Mouse (Mus musculus) frontal cortex, postnatal 14 days (tissue): ENCODE results near the gene Btbd11.
A peak's percentile ranks its signal among the peaks of the same experiment; 100 is the strongest.

Experiments used
- DNase-seq, 2 experiments: peaks; one replicate each; pipeline ENCODE4 v3.0.0; 2022; ENCODE audit warnings: low spot score in 2 of 2

The Btbd11 gene

GRCm38 (mm10) chr10:85522220-85522760 lies 135.7 kb downstream of the Btbd11 start:
- DNase-seq = no peak

GRCm38 (mm10) chr10:85525267-85526015 lies 138.8 kb downstream of the Btbd11 start:
- no peak for DNase-seq

GRCm38 (mm10) chr10:85526657-85527056 lies 140.0 kb downstream of the Btbd11 start:
- no peak for DNase-seq

GRCm38 (mm10) chr10:85527722-85528121 lies 141.1 kb downstream of the Btbd11 start:
- DNase-seq = no peak

GRCm38 (mm10) chr10:85533192-85533710 lies 146.6 kb downstream of the Btbd11 start:
- DNase-seq = no peak

- DNase-seq = no peak
Measured at GRCm38 (mm10) chr10:85538051-85538753, 151.6 kb downstream of the Btbd11 start.

- no peak for DNase-seq
Measured at GRCm38 (mm10) chr10:85539510-85540120, 153.0 kb downstream of the Btbd11 start.

GRCm38 (mm10) chr10:85540311-85541093 lies 153.9 kb downstream of the Btbd11 start:
- DNase-seq = peak in 1 of 2 experiments; percentile 11

GRCm38 (mm10) chr10:85541481-85541880 lies 154.9 kb downstream of the Btbd11 start:
- no peak for DNase-seq

- no peak for DNase-seq
Measured at GRCm38 (mm10) chr10:85541892-85542630, 155.4 kb downstream of the Btbd11 start.

GRCm38 (mm10) chr10:85543281-85543680 lies 156.7 kb downstream of the Btbd11 start:
- no peak for DNase-seq

- no peak for DNase-seq
Measured at GRCm38 (mm10) chr10:85544991-85545390, 158.4 kb downstream of the Btbd11 start.

- DNase-seq = no peak
Measured at GRCm38 (mm10) chr10:85555193-85555592, 168.6 kb downstream of the Btbd11 start.

GRCm38 (mm10) chr10:85561418-85561817 lies 174.8 kb downstream of the Btbd11 start:
- DNase-seq = no peak

- no peak for DNase-seq
Measured at GRCm38 (mm10) chr10:85571456-85571855, 184.8 kb downstream of the Btbd11 start.

- no peak for DNase-seq
Measured at GRCm38 (mm10) chr10:85572571-85572970, 186.0 kb downstream of the Btbd11 start.

GRCm38 (mm10) chr10:85577891-85578420 lies 191.3 kb downstream of the Btbd11 start:
- no peak for DNase-seq

- no peak for DNase-seq
Measured at GRCm38 (mm10) chr10:85578571-85579465, 192.2 kb downstream of the Btbd11 start.

- DNase-seq = no peak
Measured at GRCm38 (mm10) chr10:85587758-85588157, 201.1 kb downstream of the Btbd11 start.
